Mouse (Mus musculus): ENCODE data around the gene Hist3h2ba.
"Not testable (repeated sequence)": the region's sequence is repeated elsewhere in the genome, so short reads cannot be mapped to it uniquely, and the experiment has no call there.

Hist3h2ba gene

DNA sequence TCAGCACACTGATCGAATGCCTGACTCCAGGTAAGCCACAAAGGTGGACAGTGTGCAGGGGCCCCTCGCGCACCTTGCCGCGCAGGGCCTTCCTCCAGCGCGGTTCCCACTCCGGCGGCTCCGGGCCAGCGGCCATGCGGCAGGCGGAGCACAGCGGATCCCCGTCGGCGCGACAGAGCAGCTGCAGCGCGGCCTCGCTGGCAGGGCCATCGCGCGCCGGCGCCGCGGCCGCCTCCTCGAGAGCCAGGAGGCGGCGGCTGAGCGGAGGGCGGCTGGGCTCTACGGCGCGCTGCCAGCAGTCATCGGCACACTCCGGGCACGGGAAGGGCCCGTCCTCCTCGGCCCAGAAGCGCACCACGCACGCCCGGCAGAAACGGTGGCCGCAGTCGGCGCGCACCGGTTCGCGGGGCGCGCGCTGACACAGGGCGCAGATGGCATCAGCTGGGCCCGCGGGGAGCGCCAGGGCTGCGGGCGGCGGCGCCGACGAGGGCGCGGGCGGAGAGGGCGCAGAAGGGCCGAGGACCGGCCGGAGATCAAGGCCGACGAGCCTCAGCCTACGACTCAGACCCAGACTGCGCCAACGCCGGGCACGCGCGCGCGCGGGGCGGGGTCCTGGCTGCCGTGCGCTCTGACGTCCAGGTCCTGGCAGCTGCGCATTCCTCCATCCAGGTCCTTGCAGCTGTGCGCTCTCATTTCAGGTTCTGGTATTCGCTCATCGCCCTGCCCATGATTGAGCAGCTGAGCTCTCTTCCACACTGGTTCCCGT, 10.2 kb upstream of the Hist3h2ba start, which contains the start of gene Rnf187:
Gene Rnf187, minus strand, starts transcription at position 595 of the 766 bp plus-strand sequence.
- peak; percentile 96 for DNase-seq (ENCODE audit: low spot score)

DNA sequence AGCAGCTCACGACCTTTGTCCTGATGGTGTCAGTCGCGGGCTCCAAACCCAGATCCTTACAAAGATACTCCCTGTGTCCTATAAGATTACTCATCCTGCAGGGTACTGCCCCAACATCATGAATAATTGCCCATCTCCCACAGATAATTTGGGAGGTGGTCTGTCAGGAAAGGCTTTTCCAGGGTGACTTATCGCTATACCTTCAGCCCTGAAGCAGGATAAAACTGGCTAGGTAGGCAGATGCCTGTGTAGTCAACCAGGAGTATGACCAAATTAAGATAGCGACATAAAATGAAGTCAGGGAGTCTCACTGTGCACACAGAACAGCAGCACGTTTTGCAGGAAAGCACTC, 9.7 kb upstream of the Hist3h2ba start:
- DNase-seq (ENCODE audit: low spot score) = no peak

DNA sequence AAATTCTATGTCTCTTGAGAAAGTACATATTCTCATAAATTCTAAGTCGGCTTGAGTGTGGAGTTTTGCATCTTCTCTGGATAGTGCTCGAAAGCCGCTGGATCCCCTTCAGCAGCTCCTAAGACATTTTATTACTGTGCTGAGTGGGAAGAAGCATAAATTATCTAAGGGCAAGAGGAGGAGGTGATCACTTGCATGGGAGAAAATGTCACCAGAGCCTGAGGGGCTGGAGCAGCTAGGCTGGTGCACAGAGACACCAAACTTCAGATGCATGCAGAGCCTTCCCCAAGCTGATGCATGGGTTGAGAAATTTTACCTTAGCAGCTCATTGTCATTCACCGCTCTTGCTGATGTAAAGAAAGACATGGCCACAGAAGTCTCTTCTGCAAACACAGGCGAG, 4.6 kb upstream of the Hist3h2ba start:
- DNase-seq (ENCODE audit: low spot score) = no peak

DNA sequence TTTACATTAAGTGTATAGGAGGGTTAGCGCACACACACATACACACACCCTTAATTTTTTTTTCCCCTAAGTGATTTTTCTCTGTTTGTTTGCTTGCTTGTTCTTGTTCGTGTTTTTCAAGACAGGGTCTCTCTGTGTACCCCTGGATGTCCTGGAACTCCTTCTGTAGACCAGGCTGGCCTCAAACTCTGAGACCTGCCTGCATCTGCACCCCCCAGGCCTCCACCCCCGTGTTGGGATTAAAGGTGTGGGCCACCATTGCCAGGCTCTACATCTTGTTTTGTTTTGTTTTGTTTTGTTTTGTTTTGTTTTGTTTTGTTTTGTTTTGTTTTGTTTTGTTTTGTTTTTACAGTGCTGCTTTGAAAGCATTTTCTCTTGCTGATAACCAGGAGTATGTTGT, 1.4 kb upstream of the Hist3h2ba start:
- DNase-seq (ENCODE audit: low spot score) = no peak

DNA sequence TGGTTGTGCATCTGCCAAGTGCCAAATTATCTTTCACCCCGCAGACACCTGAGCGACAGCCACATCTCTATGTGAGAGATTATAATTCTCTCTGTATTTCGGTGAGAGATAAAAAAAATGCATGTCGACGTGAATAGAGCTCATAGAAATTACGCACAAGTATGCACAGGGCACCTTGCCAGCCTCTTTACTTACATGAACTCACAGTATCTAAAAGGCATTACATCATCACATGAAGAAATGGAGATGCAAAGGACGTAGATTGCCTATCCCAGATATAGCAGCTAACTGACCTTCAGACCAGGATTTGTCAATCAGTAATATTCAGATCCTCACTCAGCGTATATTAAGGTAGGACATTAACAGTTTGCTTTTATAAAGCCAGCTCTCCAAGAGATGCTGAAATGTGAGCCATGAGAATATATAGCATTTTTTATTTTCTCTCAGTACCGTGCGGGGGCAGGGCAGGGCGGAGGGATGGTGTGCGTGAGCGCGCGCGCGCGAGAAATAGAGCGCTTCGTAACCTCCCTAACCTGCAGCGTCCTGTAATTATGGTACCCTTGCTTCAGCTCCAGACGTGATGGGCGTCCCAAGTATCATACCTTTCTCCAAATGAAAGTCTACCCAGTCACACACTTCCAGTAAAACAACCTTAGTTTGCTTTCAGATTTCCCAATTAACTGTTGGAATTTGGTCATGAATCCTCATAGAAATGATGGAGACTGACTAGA, 757 bp upstream of the Hist3h2ba start:
- DNase-seq (ENCODE audit: low spot score) = peak; percentile 49

DNA sequence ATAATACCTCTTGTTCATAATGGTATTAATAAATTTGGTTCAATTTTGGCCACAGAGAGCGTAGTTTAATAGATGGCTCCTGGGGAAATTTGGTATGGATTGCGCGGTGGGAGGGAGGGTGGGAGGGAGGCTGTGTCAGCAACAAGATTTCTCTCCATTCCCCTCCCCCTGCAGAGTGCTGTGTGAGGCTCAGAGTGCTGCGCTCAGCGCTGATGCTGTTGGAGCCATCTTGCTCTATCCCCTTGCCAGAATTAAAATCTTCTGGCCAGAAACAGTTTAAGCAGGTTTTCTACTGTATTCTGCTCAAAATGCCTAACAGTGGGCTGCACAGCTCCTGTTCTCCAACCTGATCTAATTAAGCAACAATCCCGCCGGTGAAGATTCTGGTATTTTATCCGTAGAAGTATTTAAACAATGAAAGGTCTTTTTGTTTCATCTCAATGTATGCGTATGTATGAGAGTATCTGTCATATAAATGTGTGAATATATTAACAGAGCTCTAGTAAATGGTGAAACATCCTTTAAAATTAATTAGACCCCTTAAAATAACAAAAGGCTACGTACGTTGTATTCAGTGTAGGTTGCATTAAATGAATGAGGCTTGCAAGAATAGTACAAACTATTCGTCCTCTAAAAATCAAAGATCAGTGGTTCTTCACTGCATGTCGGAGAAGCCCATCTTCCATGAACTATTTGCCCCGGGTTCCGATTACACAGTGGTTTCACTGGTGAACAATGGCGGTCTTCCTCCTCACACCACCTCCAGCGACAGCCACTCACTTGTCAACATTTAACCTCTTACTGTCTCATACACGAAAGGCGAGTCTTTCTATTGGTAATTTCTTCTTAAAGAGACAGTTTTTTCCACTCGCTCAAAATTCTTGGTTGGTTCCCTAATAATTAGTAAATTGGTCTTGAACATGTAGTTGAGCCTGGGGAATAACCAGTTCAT, 1.0 kb downstream of the Hist3h2ba start:
- peak; percentile 79 for DNase-seq (ENCODE audit: low spot score)

DNA sequence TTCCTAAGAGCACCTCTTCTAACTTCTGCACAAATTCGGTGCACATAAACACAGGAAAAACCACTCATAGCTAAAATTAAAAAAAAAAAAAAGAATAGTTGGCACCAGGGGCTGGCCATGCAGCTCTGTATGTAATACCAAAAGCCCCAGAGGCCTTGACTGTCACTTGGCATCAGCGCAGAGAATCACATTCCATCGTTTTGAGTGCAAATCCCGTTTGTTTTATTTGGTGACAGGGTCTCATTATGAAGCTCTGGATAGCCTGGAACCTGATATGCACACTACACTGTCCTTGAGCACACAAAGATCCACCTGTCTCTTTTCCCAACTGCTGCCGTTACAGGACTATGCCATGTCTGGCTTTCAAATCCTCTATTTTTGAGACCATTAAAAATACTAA, 2.5 kb downstream of the Hist3h2ba start:
- no peak for DNase-seq (ENCODE audit: low spot score)

DNA sequence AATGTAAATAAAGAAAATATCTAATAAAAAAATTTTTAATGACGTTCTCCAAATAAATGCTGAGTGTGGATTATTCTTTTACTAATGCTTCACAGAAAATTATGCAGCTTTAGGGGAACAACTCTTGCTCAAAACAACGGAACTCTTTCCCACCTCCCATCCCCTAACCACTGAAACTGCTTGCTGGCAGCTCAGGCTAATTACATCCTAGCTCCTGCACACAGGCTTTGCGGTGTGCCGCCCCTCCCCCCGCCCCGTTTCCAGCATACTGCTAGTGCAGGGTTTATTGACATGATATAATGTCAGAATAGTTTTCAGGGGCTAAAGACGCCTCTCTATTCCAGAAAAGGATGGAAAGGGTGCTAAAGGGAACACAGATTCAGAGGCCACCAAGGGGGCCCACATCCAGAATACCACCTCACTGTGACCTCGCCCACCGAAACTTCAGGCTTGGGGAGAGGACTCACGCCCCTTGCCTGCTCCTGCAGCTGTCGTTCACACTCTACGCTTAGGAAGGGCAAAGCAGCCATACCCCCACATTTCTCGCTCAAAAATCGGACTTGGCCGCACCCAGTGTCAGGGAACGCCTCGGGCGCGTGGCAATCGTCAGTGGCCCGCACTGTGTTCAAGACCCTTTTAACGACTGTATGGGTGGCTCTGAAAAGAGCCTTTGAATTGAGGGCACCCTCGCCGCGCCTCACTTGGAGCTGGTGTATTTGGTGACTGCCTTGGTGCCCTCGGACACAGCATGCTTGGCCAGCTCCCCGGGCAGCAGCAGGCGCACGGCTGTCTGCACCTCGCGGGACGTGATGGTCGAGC, 4.8 kb downstream of the Hist3h2ba start:
- peak; percentile 78 for DNase-seq (ENCODE audit: low spot score)

DNA sequence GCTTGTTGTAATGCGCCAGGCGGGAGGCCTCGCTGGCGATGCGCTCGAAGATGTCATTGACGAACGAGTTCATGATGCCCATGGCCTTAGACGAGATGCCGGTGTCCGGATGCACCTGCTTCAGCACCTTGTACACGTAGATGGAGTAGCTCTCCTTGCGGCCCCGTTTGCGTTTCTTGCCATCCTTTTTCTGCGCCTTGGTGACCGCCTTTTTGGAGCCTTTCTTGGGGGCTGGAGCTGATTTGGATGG, 5.4 kb downstream of the Hist3h2ba start:
- not testable (repeated sequence) for DNase-seq (ENCODE audit: low spot score)

DNA sequence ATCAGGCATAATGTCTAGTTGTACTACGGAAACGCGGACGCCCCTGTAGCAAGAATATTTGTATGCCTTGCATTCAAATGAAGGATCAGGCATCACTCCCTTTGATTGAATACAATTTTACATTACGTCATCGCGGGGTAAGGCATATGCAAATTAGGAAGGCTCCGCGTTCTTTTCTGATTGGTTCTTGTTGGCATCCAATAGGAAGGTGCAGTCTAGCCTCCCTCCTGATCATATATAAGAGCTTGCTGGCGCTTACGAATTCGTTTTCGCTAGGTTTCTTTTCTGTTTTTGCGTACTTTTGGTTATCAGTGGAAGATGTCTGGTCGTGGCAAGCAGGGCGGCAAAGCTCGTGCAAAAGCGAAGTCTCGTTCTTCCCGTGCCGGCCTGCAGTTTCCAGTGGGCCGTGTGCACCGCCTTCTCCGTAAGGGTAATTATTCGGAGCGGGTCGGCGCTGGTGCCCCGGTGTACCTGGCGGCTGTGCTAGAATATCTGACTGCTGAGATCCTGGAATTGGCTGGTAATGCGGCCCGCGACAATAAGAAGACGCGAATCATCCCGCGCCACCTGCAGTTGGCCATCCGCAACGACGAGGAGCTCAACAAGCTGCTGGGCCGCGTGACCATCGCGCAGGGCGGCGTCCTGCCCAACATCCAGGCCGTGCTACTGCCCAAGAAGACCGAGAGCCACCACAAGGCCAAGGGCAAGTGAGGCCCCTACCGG, 5.9 kb downstream of the Hist3h2ba start, which contains the start of the genes Hist3h2a and Trim17:
Gene Hist3h2a, plus strand, starts transcription at position 266 of the 723 bp plus-strand sequence.
Gene Trim17, plus strand, starts transcription at position 266 of the 723 bp plus-strand sequence.
- peak; percentile 99 for DNase-seq (ENCODE audit: low spot score)

DNA sequence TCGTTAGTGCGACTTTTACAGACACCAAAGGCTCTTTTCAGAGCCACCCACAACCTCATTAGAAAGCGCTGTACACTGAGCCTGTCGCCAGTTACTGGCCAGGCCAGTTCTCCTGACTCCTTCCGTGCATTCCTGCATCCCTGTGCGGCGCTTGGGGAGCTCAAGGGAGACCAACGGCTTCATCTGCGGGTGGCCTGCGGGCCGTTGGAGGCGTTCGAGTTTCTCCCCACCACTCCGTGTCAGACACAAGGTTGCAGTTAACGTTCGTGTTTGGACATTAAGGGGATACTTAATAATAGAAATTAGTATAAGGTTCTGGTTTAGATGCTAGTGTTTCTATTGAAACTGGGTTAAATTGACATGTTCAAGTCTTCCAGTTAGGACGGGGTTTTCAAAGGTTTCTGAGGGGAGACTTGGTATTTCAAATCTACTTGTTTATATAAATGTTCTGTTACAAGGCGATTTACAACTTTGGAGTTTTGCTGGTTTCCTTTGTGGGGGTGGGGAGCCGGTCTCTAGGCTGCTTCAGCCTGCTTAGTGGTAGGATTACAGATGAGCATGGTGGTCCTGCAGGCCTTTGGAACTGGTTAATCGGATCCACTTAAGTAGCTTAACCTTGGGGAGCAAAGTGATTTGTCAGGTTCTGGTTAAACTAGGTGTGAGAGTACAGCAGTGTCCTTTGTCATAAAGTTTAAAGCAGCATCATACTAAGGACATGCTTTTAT, 6.6 kb downstream of the Hist3h2ba start:
- DNase-seq (ENCODE audit: low spot score) = peak; percentile 65

DNA sequence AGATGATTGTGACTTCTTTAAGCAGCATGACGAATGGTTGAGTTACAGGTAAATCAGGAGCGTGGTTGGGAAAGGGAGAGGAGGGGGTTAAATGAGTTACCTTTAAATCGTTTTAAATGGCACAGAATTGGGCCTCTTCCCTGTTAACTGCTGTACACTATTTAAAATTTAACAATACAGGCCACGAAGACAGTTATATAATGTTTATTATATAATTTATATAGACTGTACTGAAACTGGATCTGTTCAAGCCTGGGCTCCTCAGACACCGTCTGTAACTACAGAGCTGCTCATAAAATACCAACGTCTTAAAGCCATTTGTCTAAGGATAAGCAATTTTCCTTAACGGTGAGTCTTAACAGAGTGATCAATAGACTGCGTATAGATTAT, 7.1 kb downstream of the Hist3h2ba start:
- no peak for DNase-seq (ENCODE audit: low spot score)

DNA sequence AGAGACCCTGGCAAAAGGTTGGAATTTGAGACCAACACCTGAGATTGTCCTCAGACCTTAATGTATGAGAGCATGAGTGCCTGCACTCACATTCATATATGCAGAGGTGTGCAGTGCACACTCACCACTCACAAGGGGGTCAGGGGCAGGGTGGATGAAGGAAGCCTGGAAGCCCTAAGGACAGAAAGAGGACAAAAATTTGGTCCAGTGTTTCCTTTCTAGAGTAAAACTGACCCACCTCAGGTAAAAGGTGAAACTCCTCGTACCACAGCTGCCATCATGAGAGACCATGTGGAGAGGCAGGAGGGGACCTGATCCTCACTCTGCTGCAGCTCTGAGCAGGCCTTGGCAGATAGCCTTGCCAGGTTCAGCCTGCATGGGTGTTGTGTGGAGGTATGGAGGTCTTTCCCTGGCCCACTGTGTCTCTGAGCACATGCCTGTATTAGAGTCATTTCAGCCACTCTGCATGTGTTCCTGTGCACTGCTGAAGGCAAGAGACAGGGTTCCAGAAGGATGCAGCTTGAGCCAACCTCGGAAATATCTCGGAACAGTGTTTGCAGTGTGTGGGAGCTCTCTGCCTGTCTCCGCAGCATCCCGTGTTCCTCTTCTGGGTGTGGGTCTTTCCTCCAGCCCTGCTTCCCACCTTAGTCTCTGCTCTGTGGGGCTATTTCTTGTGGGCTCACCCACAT, 8.7 kb downstream of the Hist3h2ba start:
- DNase-seq (ENCODE audit: low spot score) = no peak

DNA sequence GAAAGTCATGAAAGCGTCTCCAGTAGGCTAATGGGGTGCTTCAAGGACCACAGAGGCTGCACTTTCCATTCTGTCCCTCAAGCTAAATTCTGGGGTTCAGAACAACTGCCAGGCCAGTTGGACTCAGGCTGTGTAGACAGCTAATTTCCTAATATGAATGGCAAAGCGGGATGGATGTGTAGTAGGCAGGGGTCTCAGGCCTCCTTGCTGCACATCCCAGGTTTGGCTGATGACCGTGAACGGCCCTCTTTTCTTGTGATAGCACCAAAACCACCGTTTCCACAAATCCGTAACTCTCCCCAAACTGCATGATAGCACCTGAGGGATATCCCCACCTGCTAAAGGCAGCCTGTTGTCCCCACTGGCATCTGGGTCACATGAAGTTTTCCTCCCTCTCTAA, 9.8 kb downstream of the Hist3h2ba start:
- no peak for DNase-seq (ENCODE audit: low spot score)

DNA sequence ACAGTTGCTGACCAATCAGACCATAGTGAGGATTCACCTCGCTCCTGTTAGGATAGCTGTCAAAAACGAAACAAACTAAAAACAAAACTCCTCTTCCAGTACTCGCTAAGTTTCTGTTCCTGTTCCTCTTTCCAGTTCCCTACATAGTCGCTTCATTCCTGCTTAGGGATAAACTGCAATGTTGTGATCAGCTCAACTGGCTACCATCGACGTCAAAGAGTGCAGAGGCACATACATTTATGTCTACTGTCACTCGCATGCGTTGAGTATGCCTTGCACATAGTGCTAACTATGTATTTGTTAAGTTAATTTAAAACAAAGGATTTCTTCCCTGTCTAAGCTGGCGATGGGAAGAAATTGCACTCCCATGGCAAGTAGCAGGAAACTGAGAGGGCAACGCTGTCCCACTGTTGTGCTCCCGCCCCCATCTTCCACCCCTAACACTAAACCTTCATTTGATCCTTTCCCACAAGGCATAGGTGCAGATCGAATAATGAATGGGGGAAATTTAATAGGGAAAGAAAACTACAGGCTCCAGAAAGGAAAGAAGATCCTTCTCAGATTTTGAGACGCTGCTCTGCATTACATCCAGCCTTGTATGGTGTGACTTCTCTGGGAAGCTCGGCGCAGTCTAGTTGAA, 10.6 kb downstream of the Hist3h2ba start:
- DNase-seq (ENCODE audit: low spot score) = no peak

DNA sequence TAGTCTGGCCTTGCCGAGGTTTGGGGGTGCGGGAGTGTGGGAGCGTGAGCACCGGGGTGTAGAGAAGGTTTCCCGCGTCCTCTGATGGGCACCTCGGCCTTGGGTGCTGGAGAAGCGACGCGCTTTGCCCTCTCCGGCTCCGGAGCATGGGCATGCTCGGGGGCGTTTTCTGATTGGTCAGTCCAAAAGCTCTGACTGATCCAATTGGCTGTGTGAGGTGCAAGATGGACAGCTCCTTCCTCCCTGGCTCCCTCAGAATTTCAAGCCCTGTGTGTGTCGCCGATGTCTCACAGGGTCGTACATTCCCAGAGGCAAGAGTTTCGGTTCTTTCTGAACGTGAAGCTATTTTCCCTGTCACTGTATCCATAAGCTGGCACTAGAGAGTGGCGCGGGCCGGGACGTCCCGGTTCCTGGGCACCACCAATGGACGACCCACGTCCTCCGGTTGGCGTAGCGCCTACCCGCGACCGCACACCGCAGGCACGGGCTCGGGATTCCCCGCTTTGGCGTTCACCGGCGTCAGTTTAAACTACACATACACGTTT, 11.3 kb downstream of the Hist3h2ba start:
- DNase-seq (ENCODE audit: low spot score) = peak; percentile 88

DNA sequence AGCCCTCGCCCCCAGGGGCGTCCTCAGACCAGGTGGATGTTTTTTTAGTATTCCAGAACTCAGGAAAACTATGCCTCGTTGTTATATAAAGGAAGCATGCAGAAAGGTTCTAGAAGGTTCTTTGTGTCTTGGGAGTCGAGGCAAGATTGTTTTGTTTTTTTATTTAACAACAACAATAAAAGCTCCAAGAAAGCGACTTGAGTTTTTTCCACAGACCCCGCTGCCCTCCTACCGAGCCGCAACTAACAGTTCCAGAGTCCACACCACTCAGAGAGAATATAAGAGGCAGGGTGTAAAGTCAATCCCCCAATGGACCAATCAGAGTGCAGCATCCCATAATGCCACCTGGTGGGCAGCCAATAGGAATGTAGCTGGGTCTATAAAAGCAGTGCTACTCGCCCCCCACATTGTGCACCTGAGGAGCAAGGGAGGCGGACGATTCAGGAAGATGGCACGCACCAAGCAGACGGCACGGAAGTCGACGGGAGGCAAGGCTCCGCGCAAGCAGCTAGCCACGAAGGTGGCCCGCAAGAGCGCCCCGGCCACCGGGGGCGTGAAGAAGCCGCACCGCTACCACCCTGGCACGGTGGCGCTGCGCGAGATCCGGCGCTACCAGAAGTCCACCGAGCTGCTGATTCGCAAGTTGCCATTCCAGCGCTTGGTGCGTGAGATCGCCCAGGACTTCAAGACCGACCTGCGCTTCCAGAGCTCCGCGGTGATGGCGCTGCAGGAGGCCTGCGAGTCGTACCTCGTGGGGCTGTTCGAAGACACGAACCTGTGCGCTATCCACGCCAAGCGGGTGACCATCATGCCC, 12.9 kb downstream of the Hist3h2ba start:
- no peak for DNase-seq (ENCODE audit: low spot score)

DNA sequence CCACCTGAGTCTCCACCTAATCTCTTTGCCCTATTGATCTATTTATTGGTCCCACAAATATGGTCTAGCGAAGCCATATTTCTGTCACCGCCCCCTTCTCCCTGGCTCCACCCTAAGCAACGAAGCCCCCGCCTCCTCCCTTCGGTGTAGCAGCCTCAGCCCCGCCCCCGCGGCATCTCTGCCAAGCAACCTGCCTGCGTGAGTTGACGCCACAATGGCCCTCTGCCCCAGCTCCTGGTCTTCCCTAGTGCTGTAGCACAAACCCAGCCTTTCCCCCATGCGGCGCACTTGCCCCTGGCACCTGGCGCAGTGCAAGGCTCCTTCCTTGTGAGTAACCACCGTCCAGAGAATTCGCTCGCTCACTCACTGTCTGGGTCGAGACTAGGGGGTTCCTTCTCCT, 14.8 kb downstream of the Hist3h2ba start:
- no peak for DNase-seq (ENCODE audit: low spot score)
